8 mouse cellular contexts compared by ENCODE assay signal in genomic region chr6:136553156-136553555, GRCm38 (mm10). TPM values are rescaled to one million over a fixed set of nuclear protein-coding genes. Genes with fewer than 3 reads are reported as not detected.
A peak's percentile ranks its signal among the peaks of the same experiment; 100 is the strongest.
DNase-seq lines count a peak whose midpoint lies in the region; ATAC-seq and TF ChIP-seq lines count a peak whose summit lies in the region.

No protein-coding gene starts in this region.

- peak overlapping the region; percentile 65; the same call in 1 of the 2 replicates for H3K27ac ChIP-seq in cerebellum, adult 2 months (ENCODE audit: insufficient read depth, low read length)
- peak overlapping the region; percentile 48 for H3K27ac ChIP-seq in lung, embryonic 15.5 days
- H3K27ac ChIP-seq in hindbrain, embryonic 16.5 days (ENCODE audit: low read depth, low read length): peak overlapping the region; percentile 5
- peak overlapping the region; percentile 78 for H3K27ac ChIP-seq in midbrain, postnatal 0 days (ENCODE audit: low read depth, low read length)

- peaks cover 7% of the 10 kb centered on the region for H3K4me1 ChIP-seq in cerebellum, adult 2 months (ENCODE audit: control insufficient read depth, insufficient read depth, low read length)
- peaks cover 27% of the 10 kb centered on the region for H3K4me1 ChIP-seq in lung, embryonic 15.5 days
- peaks cover 12% of the 10 kb centered on the region for H3K4me1 ChIP-seq in hindbrain, embryonic 16.5 days (ENCODE audit: control insufficient read depth, insufficient read depth, low read depth, low read length)
- 0 out of 2 replicates have a peak, but pooled peaks cover 2% of the 10 kb centered on the region for H3K4me1 ChIP-seq in midbrain, postnatal 0 days (ENCODE audit: insufficient read depth, low read length)

- 91% methylated on average over 5 of the region's 5 CpGs for WGBS in cerebellum, adult 2 months
- 74% methylated on average over 5 of the region's 5 CpGs for WGBS in lung, embryonic 15.5 days
- 68% methylated on average over 5 of the region's 5 CpGs for WGBS in hindbrain, embryonic 16.5 days
- 76% methylated on average over 5 of the region's 5 CpGs for WGBS in midbrain, postnatal 0 days

- H3K4me3 ChIP-seq in cerebellum, adult 2 months (replicated peaks; ENCODE audit: insufficient read depth, low read depth, low read length): no peak overlapping the region
- H3K4me3 ChIP-seq in lung, embryonic 15.5 days: no peak overlapping the region
- H3K4me3 ChIP-seq in hindbrain, embryonic 16.5 days (ENCODE audit: low read length): no peak overlapping the region
- no peak overlapping the region for H3K4me3 ChIP-seq in midbrain, postnatal 0 days (ENCODE audit: low read depth, low read length)

- no peaks in the 10 kb centered on the region for H3K27me3 ChIP-seq in cerebellum, adult 2 months (ENCODE audit: control insufficient read depth, insufficient read depth, low read length)
- no peaks in the 10 kb centered on the region for H3K27me3 ChIP-seq in lung, embryonic 15.5 days
- H3K27me3 ChIP-seq in hindbrain, embryonic 16.5 days (replicated peaks; ENCODE audit: control insufficient read depth, insufficient read depth, low read length): no peaks in the 10 kb centered on the region
- H3K27me3 ChIP-seq in midbrain, postnatal 0 days (ENCODE audit: insufficient read depth, low read length): no peaks in the 10 kb centered on the region

- 0 out of 2 replicates have a peak, but pooled peaks cover 4% of the 10 kb centered on the region for H3K36me3 ChIP-seq in lung, embryonic 15.5 days
- H3K36me3 ChIP-seq in hindbrain, embryonic 16.5 days (ENCODE audit: control insufficient read depth, insufficient read depth, low read length): no peaks in the 10 kb centered on the region
- no peaks in the 10 kb centered on the region for H3K36me3 ChIP-seq in midbrain, postnatal 0 days (ENCODE audit: insufficient read depth, low read length)

- no peaks in the 10 kb centered on the region for H3K9me3 ChIP-seq in lung, embryonic 15.5 days
- no peaks in the 10 kb centered on the region for H3K9me3 ChIP-seq in hindbrain, embryonic 16.5 days (ENCODE audit: control insufficient read depth, low read length)
- H3K9me3 ChIP-seq in midbrain, postnatal 0 days (ENCODE audit: low read length): no peaks in the 10 kb centered on the region

- DNase-seq in cerebellum, adult 2 months: no peak
- DNase-seq in cerebellum, postnatal 25 days: no peak
- DNase-seq in lung, postnatal 36 days: no peak
- no peak for DNase-seq in midbrain, postnatal 0 days (ENCODE audit: low spot score)
- DNase-seq in right cerebral cortex, postnatal 25 days: no peak
- no peak for DNase-seq in adrenal gland, postnatal 10 days

- TF ChIP-seq POLR2A in cerebellum, adult 2 months (IDR thresholded peaks at IDR 0.05; ENCODE audit: borderline replicate concordance, insufficient read depth, low read length): no peak

- ATAC-seq in lung, embryonic 15.5 days (ENCODE audit: borderline replicate concordance, extremely low read depth, low FRiP score, low TSS enrichment): no peak
- ATAC-seq in hindbrain, embryonic 16.5 days: no peak
- ATAC-seq in midbrain, postnatal 0 days (ENCODE audit: low FRiP score): no peak

- no peak overlapping the region for H3K9ac ChIP-seq in lung, embryonic 15.5 days
- no peak overlapping the region for H3K9ac ChIP-seq in hindbrain, embryonic 16.5 days (ENCODE audit: low read depth, low read length)
- H3K9ac ChIP-seq in midbrain, postnatal 0 days (replicated peaks; ENCODE audit: low read length, poor library complexity, severe bottlenecking): no peak overlapping the region

- no peak overlapping the region for H3K4me2 ChIP-seq in lung, embryonic 15.5 days
- H3K4me2 ChIP-seq in hindbrain, embryonic 16.5 days (ENCODE audit: low read length): no peak overlapping the region
- H3K4me2 ChIP-seq in midbrain, postnatal 0 days (ENCODE audit: low read depth, low read length, poor library complexity, severe bottlenecking): no peak overlapping the region

- TF ChIP-seq CTCF in cerebellum, adult 2 months (IDR thresholded peaks at IDR 0.05; ENCODE audit: borderline replicate concordance, insufficient read depth, low read depth, low read length): no peak
- TF ChIP-seq CTCF in midbrain, postnatal 0 days (IDR thresholded peaks at IDR 0.05): no peak

RNA-seq across cellular contexts. Expression of gene Atf7ip, which starts 47.2 kb away (rescaled TPM):
- polyA plus RNA-seq in cerebellum, adult 2 months (2012; rRNA removed): 70.5 and 83.0 TPM in 2 replicates
- polyA plus RNA-seq in lung, embryonic 15.5 days (2015; fragmentation: Nextera tagmentation; extraction: Ambion mirVana): 36.8 and 44.9 TPM in 2 replicates
- polyA plus RNA-seq in hindbrain, embryonic 16.5 days (2015; fragmentation: Nextera tagmentation; extraction: Ambion mirVana): 30.4 and 33.9 TPM in 2 replicates
- total RNA-seq in midbrain, postnatal 0 days (2014; rRNA removed): 43.1 and 55.2 TPM in 2 replicates
- 18.9 and 28.7 TPM in 2 replicates for polyA plus RNA-seq in midbrain, postnatal 0 days (2015; fragmentation: Nextera tagmentation; extraction: Ambion mirVana)
- 100 to 1,000 TPM in 1 of 2 experiments, 10 to 100 TPM in 1; 63.7 to 105 TPM for total RNA-seq in adrenal gland, postnatal 10 days (2021)

Comparison
In these comparisons a context has a peak if more than half of its experiments do, and no peak if none do; other contexts are left out.
1. H3K27ac ChIP-seq: peak in every context shown above with its lines; median percentile 78 in midbrain, postnatal 0 days; 65 in cerebellum, adult 2 months; 48 in lung, embryonic 15.5 days; 5 in hindbrain, embryonic 16.5 days.